Mouse (Mus musculus) heart, postnatal 10 days (tissue): ENCODE measurements around the gene Traf3ip3. TPM values are rescaled to one million over a fixed set of nuclear protein-coding genes. Genes with fewer than 3 reads are reported as not detected.

ENCODE experiments used
- DNase-seq, 2 experiments: peaks; one replicate each; pipeline ENCODE4 v3.0.0; 2021
- intact Hi-C: fragments of 180-260 bp; cut with DNase I; formaldehyde crosslinking; loops from one replicate; pipeline ENCODE4 v1.15.1; 2025
- total RNA-seq, 2 experiments: library from RNA; stranded (reverse); gene quantifications; 2 replicates each; pipeline ENCODE4 v1.2.3; 2021

Gene Traf3ip3
- total RNA-seq, 2 experiments from 2014 or later = 1.6 to 2.6 TPM

DNA sequence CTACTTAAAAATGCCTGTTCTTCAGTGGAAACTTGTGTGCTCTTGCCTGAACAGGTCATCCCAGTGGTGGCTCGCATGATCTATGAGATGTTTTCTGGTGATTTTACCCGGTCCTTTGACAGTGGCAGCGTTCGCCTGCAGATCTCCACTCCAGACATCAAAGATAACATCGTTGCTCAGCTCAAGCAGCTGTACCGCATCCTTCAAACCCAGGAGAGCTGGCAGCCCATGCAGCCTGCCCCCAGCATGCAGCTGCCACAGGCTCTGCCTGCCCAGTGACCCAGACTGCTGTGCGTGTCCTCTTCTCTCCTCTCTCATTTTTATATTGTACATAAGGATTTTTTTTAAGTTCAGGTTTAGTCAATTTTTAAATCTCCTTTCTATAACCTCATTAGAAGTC lies 32.3 kb downstream of the Traf3ip3 start:
- intact Hi-C loops = loop anchor here (10.0 kb wide), 1 partner anchor 1294 kb away; no protein-coding TSS in a partner anchor
- no peak for DNase-seq

GRCm38 (mm10) chr1:193167746-193168145 lies 33.8 kb downstream of the Traf3ip3 start, which contains the start of gene A130010J15Rik:
Gene A130010J15Rik, plus strand, starts transcription at chr1:193168046.
- DNase-seq = no peak
- intact Hi-C loops = loop anchor here (10.0 kb wide), 1 partner anchor 1293 kb away; no protein-coding TSS in a partner anchor

- DNase-seq = peak; percentile 46 to 51
- intact Hi-C loops = loop anchor here (10.0 kb wide), 1 partner anchor 1286 kb away; no protein-coding TSS in a partner anchor
Observed at GRCm38 (mm10) chr1:193160317-193161032, 41.0 kb downstream of the Traf3ip3 start.

DNA sequence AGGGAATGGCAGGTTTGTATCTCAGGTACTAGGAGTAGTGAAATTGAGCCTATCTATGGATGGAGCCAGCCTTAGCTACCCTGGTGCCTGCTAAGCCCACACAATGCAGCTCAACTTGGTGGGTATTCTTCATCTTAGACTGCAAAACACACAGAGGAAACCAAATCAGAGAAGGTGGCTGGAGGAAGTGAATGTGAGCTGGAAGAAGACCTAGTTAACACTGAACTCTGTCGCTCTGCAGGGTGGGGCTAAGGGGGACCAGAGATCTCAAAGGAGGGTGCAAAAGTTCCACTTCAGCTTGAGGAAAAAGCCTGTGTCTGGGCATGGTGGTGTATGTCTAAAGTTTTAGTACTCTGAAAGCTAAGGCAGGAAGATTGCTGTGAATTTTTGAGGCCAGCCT lies 41.9 kb downstream of the Traf3ip3 start:
- DNase-seq = no peak
- intact Hi-C loops = loop anchor here (10.0 kb wide), 1 partner anchor 1285 kb away; no protein-coding TSS in a partner anchor

DNA sequence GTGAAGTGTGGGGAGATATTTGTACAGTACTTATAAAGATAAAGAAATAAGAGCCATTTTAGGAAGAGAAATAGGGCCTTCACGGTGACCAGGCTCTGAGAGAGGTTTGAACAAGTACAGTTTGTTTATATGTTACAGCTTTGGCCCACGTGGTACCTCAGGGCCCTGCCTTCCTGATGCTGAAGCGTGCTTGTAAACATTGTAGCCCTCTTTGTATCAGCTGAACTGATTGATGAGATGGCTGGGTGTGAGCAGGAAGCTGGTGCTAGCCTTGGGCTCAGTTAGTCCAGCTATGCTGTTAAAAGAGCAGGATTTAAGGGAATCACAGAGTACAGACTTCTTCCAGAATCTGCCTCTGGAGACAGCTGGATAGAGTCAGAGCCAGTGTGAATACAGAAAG lies 42.3 kb downstream of the Traf3ip3 start:
- intact Hi-C loops = no loop called here
- DNase-seq = no peak

- no peak for DNase-seq
- intact Hi-C loops = no loop called here
Observed at GRCm38 (mm10) chr1:193157111-193157492, 44.4 kb downstream of the Traf3ip3 start.

GRCm38 (mm10) chr1:193156316-193157110 lies 45.0 kb downstream of the Traf3ip3 start:
- intact Hi-C loops = no loop called here
- DNase-seq = peak; percentile 15 to 21

DNA sequence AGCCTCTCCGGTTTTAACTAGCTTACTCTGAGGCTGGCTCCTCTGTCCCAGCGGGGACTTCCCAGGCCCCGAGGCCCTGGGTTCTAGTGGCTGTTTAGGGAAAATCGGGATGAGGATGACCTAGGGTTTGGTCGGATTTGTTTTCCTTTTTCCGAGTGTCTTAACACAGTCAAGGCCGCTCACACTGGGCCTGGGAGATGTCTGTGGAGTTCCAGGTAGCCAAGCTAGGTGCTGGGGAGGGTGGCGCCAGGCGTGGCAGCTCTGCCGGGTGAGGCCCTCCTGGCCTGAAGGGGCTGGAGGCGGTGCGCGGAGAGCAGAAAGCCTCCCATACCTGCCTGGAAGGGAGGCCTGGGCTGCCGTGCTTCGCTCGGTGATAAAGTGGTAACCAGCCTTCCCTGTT lies 47.9 kb downstream of the Traf3ip3 start:
- intact Hi-C loops = no loop called here
- no peak for DNase-seq

GRCm38 (mm10) chr1:193152872-193153271 lies 48.6 kb downstream of the Traf3ip3 start, which contains the start of gene Irf6:
Gene Irf6, plus strand, starts transcription at chr1:193153111.
- intact Hi-C loops = no loop called here
- DNase-seq = peak; percentile 58 to 65

DNA sequence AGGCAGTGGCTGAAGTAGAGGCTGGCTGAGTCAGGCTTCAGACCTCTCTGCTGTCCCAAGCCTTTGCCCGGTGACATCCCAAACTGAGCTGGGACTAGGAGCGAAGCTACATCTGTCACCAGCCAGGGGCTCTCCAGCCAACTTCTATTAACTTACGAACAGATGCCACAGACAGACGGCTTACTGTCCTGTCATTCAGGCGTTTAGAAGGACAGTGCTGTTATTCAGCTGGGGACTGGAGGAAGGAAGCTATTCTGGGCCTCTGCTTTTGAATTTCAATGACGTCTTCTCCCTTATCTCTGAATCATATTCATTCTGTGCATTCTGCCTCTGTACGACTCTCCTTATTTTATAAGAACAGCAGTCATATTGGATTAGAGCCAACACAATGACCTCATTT lies 50.4 kb downstream of the Traf3ip3 start:
- DNase-seq = no peak
- intact Hi-C loops = no loop called here

DNA sequence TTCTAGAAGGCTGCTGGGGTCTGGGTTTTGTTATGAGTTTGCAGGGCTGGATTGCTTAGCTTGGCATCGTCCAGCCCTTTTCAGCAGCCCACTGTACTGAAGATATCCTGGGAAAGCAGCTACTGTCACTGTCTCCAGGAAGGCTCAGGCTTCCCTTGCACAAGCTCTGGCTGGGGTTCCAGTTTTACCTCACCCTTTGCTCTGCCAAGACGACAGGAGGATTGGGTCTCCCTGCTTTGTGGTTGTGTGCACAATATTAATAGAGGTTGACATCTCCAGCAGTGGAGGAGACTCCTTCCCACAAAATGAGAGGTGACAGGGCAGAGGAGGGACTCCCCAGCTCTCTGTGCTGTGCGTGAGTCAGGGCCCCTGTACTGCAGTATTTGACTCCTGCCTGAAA lies 52.3 kb downstream of the Traf3ip3 start:
- intact Hi-C loops = no loop called here
- no peak for DNase-seq

DNA sequence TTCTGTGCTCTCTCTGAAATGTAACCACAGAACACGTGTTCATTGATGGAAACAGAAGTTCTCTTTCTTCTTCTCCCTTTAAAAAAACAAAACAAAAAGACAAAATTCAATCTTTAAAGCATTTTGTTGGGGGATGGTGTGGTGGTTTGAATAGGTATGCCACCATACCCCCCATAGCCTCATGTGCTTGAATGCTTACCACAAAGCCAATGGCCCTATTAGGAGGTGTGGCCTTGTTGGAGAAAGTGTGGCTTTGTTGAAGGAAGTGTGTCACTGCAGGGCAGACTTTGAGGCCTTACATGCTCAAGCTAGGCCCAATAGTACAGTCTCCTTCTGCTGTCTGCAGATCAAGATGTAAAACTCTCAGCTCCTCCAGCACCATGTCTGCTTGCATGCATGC lies 55.1 kb downstream of the Traf3ip3 start:
- intact Hi-C loops = no loop called here
- no peak for DNase-seq

GRCm38 (mm10) chr1:193145101-193145500 lies 56.4 kb downstream of the Traf3ip3 start:
- no peak for DNase-seq
- intact Hi-C loops = no loop called here

DNA sequence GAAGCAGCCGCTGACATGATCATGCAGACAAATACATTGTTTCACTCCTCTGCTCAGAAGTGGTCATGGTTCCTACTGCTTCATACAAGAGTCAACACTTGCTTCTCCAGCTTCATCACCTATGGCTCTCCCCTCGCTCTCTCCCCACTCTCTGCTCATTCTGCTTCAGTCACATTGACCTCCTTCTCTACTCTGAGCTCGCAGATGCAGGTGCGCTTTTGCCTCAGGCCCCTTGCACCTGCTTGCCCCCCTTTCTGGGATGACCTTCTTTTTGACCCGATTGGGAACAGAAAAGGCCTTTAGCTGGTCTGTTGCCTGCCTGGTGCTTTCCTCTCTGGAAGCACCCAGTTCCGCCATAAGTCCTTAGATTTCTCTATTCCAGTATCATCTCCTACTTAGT lies 57.0 kb downstream of the Traf3ip3 start:
- intact Hi-C loops = no loop called here
- DNase-seq = no peak

DNA sequence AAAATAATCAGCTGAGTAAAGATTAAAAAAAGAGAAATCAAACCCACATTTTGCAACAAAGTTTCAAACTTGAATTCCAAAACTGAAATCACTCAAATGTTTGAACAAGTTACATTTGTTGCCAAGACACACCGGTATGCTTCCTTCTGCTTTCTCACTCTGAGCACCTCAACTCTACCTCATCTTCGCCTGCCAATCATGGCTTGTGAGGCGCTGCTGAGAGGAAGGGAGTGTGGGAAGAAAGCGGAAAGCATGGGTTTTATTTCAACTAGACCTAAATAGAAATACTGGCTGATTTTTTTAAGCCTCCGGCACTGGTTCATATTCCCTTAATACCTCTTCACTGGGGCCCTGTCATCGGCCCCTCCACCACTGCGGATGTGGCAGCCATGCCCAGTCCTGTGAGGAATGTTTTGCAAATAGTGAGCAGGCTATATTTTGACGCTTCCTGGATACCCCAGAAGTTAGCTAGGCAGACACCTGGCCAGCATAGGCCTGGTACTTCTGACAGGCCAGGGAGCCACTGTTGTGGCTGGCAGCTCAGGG lies 58.9 kb downstream of the Traf3ip3 start:
- intact Hi-C loops = no loop called here
- no peak for DNase-seq

DNA sequence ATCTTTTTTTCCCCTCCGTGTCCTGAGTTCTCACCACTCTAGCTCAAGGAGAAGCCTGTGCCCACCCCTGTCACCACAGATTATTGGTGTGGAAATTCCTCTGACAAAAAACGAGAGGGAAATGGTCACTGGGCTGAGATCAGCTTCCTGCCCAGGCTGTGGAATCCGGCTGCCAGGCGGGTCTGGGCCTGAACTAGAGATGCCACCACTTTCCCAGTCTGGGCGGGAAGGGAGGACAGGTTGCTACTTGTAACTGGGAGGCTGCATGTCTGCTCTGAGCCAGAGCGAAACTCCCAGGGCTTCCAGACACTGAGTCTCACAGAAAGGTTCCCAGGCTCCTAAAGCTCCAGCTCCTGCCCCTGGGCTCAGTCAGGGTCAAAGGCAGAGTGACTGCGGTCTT lies 60.4 kb downstream of the Traf3ip3 start:
- DNase-seq = no peak
- intact Hi-C loops = no loop called here

- intact Hi-C loops = no loop called here
- no peak for DNase-seq
Observed at GRCm38 (mm10) chr1:193138669-193139068, 62.8 kb downstream of the Traf3ip3 start.

GRCm38 (mm10) chr1:193138087-193138486 lies 63.4 kb downstream of the Traf3ip3 start:
- intact Hi-C loops = no loop called here
- no peak for DNase-seq

GRCm38 (mm10) chr1:193133726-193134125 lies 67.8 kb downstream of the Traf3ip3 start:
- no peak for DNase-seq
- intact Hi-C loops = loop anchor here (5.0 kb wide), 1 partner anchor 59 kb away; no protein-coding TSS in a partner anchor

DNA sequence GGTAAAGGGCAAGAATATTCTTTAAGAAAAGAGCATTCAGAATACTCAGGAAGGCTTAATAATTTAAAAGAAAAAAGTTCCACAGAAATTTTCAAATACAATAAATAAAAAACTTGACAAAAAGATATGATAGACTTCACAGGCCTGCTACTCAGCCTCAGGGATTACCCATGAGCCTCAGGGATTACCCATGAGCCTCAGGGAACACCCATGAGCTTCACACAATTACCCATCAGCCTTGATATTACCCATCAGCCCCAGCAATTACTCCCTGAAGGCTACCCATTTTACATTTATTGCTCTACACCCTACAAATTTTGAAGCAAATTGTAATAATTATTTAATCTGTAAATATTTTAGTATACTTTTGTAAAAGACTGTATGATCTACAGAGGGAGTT lies 69.1 kb downstream of the Traf3ip3 start:
- no peak for DNase-seq
- intact Hi-C loops = loop anchor here (5.0 kb wide), 1 partner anchor 60 kb away; no protein-coding TSS in a partner anchor

- no peak for DNase-seq
- intact Hi-C loops = loop anchor here (2.0 to 5.0 kb wide), 2 partner anchors 39 to 61 kb away; no protein-coding TSS in a partner anchor
Observed at GRCm38 (mm10) chr1:193131311-193131948, 70.1 kb downstream of the Traf3ip3 start.
